Mouse (Mus musculus): ENCODE results near the gene Gpr171. TPM values are rescaled to one million over a fixed set of nuclear protein-coding genes. Genes with fewer than 3 reads are reported as not detected.

The Gpr171 gene
- polyA plus RNA-seq, 1 experiment from 2014 or later: 1.4 TPM

GRCm38 (mm10) chr3:59054834-59055535 is 46.6 kb downstream of the Gpr171 start:
- no peak overlapping the region for H3K4me3 ChIP-seq (ENCODE audit: low read depth, low read length)
- no peak for DNase-seq (ENCODE audit: low spot score)
- no peak overlapping the region for H3K9ac ChIP-seq (ENCODE audit: low read depth, low read length)
- no peak overlapping the region for H3K27ac ChIP-seq (ENCODE audit: low read depth, low read length)
- no peaks in the 10 kb centered on the region for H3K27me3 ChIP-seq (ENCODE audit: control insufficient read depth, insufficient read depth, low read length)
- no peaks in the 10 kb centered on the region for H3K36me3 ChIP-seq (ENCODE audit: control insufficient read depth, insufficient read depth, low read length)
- no peak overlapping the region for H3K4me2 ChIP-seq (replicated peaks; ENCODE audit: low read depth, low read length)
- H3K9me3 ChIP-seq (ENCODE audit: control insufficient read depth, low read length): no peaks in the 10 kb centered on the region
- no peaks in the 10 kb centered on the region for H3K4me1 ChIP-seq (replicated peaks; ENCODE audit: control insufficient read depth, insufficient read depth, low read length)
- no peak for ATAC-seq (ENCODE audit: low FRiP score)
- WGBS: 92% methylated on average over 17 of the region's 17 CpGs

Other genes with a start within 250 kb of the Gpr171 start
- 1.9 and 2.3 TPM in 2 replicates for gene Clrn1, start 216.5 kb downstream of the Gpr171 start, polyA plus RNA-seq (2014; fragmentation: Nextera tagmentation; extraction: Ambion mirVana)
- gene Med12l, start 96.0 kb downstream of the Gpr171 start, polyA plus RNA-seq (2014; fragmentation: Nextera tagmentation; extraction: Ambion mirVana): 3.8 and 4.7 TPM in 2 replicates
- 1.3 and 3.5 TPM in 2 replicates for gene P2ry14, start 51.8 kb upstream of the Gpr171 start, polyA plus RNA-seq (2014; fragmentation: Nextera tagmentation; extraction: Ambion mirVana)
- gene Gpr87, start 93.3 kb upstream of the Gpr171 start, polyA plus RNA-seq (2014; fragmentation: Nextera tagmentation; extraction: Ambion mirVana): 0.10 TPM in 1 of 2 replicates, not detected in the other
- 1.0 and 1.4 TPM in 2 replicates for gene P2ry13, start 109.1 kb upstream of the Gpr171 start, polyA plus RNA-seq (2014; fragmentation: Nextera tagmentation; extraction: Ambion mirVana)
- gene P2ry12, start 161.1 kb upstream of the Gpr171 start, polyA plus RNA-seq (2014; fragmentation: Nextera tagmentation; extraction: Ambion mirVana): 3.9 and 4.3 TPM in 2 replicates
- 3.7 and 4.3 TPM in 2 replicates for gene Igsf10, start 242.6 kb upstream of the Gpr171 start, polyA plus RNA-seq (2014; fragmentation: Nextera tagmentation; extraction: Ambion mirVana)